Mouse (Mus musculus): Measurements from ENCODE around the gene Flt3. TPM values are rescaled to one million over a fixed set of nuclear protein-coding genes. Genes with fewer than 3 reads are reported as not detected.

The Flt3 gene
- polyA plus RNA-seq, 1 experiment from 2014 or later = 0.05 TPM

DNA sequence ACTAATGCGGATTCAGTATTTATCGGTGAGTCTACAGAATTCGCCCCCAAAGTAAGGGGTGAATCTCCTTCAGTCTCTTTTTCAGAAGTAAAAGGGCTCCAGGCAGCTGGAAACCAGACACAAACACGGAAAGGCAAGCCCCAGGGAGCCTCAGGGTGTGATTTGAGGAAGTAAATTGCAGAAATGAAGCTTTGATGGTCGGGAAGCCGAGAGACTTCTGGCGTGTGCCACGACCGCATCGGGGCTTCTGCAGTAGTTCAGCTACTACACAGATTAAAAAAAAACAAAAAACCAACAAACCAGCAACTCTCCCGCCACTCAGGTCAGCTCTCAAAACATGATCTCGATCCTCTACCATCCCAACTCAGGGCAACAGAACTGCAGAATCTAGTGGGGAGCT is 37.2 kb downstream of the Flt3 start:
- no peaks in the 10 kb centered on the region for H3K9me3 ChIP-seq (replicated peaks)
- H3K4me1 ChIP-seq = no peaks in the 10 kb centered on the region
- no peak overlapping the region for H3K4me3 ChIP-seq
- H3K27me3 ChIP-seq (ENCODE audit: low read depth, poor library complexity, severe bottlenecking) = no peaks in the 10 kb centered on the region
- H3K36me3 ChIP-seq = no peaks in the 10 kb centered on the region
- 78% methylated on average over 12 of the region's 12 CpGs for WGBS
- DNase-seq (ENCODE audit: low spot score) = no peak
- H3K27ac ChIP-seq = no peak overlapping the region

DNA sequence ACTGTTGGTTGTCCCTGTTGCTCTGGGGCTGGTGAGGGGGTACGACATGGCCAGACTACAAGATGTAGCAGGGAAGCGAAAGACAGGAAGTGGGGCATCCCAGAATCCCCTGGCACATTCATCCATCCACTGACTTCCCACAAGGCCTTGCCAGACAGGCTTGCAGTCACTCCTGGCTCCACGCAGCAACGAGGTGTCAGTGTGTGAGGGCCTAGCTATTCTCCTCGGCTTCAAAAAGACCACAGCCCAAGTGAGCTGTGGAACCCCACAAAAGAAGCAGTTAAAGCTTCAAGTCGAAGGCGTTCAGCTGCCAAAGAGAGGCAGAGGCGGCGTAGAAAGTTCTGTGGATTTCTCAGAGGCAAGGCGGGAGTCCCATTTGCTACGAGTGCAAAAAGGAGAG is 41.8 kb downstream of the Flt3 start:
- H3K9me3 ChIP-seq (replicated peaks) = no peaks in the 10 kb centered on the region
- peaks cover 12% of the 10 kb centered on the region for H3K4me1 ChIP-seq
- no peaks in the 10 kb centered on the region for H3K27me3 ChIP-seq (ENCODE audit: low read depth, poor library complexity, severe bottlenecking)
- H3K27ac ChIP-seq = no peak overlapping the region
- no peak for DNase-seq (ENCODE audit: low spot score)
- no peaks in the 10 kb centered on the region for H3K36me3 ChIP-seq
- H3K4me3 ChIP-seq = no peak overlapping the region
- 89% methylated on average over 11 of the region's 11 CpGs for WGBS

DNA sequence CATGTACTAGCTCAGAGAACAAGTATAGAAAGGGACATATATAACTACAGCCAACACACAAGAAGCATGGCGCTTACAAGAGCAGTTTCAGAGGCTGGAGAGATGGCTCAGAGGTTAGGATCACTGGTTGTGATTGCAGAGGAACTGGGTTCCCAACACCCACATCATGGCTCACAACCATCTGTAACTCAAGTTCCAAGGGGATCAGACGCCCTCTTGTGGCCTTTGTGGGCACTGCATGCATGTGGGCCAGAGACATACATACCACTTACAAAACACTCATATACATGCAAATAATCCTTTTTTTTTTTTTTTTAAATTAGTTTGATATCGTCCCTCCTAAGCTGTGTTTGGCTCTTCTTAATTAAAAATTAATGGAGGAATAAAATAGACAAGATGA is 42.8 kb downstream of the Flt3 start:
- Histone ChIP-seq H3K4me3 (no peak overlapping the region), H3K4me1 (peaks cover 12% of the 10 kb centered on the region), H3K27ac (no peak overlapping the region), H3K27me3 (ENCODE audit: low read depth, poor library complexity, severe bottlenecking) (no peaks in the 10 kb centered on the region), H3K9me3 (replicated peaks) (no peaks in the 10 kb centered on the region), H3K36me3 (no peaks in the 10 kb centered on the region)
- WGBS = 46% methylated on average over 3 of the region's 3 CpGs
- peak; percentile 44 for DNase-seq (ENCODE audit: low spot score)

GRCm38 (mm10) chr5:147356260-147357055 is 43.8 kb downstream of the Flt3 start:
- H3K9me3 ChIP-seq (replicated peaks) = no peaks in the 10 kb centered on the region
- no peak overlapping the region for H3K27ac ChIP-seq
- 95% methylated on average over 13 of the region's 13 CpGs for WGBS
- H3K27me3 ChIP-seq (ENCODE audit: low read depth, poor library complexity, severe bottlenecking) = 0 out of 2 replicates have a peak, but pooled peaks cover 2% of the 10 kb centered on the region
- H3K36me3 ChIP-seq = no peaks in the 10 kb centered on the region
- peaks cover 12% of the 10 kb centered on the region for H3K4me1 ChIP-seq
- no peak overlapping the region for H3K4me3 ChIP-seq
- DNase-seq (ENCODE audit: low spot score) = no peak

DNA sequence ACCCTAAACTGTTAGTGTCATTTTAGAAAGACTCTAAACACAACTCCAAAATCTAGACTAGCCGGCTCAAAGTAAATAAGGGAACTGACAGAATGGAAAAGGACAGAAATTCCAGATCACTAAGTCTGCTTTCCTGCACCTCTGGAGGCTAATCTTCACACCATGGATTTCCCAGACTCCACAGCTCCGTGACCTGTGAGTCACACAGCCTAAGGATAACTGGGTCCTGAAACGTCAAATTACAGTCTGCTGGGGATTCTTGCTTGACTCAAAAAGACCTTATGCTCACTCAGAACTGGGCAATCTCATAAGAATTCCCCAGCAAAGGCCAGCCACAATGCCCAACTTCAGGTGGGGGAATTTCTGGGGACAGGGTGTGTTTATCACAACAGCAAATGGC is 44.5 kb downstream of the Flt3 start:
- Histone ChIP-seq H3K36me3 (no peaks in the 10 kb centered on the region), H3K4me1 (peaks cover 12% of the 10 kb centered on the region), H3K27me3 (ENCODE audit: low read depth, poor library complexity, severe bottlenecking) (0 out of 2 replicates have a peak, but pooled peaks cover 6% of the 10 kb centered on the region), H3K9me3 (replicated peaks) (no peaks in the 10 kb centered on the region), H3K4me3 (no peak overlapping the region), H3K27ac (no peak overlapping the region)
- WGBS = 83% methylated on average over 3 of the region's 3 CpGs
- no peak for DNase-seq (ENCODE audit: low spot score)

GRCm38 (mm10) chr5:147354985-147355384 is 45.3 kb downstream of the Flt3 start:
- no peak overlapping the region for H3K4me3 ChIP-seq
- H3K36me3 ChIP-seq = no peaks in the 10 kb centered on the region
- no peaks in the 10 kb centered on the region for H3K9me3 ChIP-seq (replicated peaks)
- no peak overlapping the region for H3K27ac ChIP-seq
- DNase-seq (ENCODE audit: low spot score) = no peak
- WGBS = 82% methylated on average over 8 of the region's 8 CpGs
- H3K4me1 ChIP-seq = peaks cover 12% of the 10 kb centered on the region
- 0 out of 2 replicates have a peak, but pooled peaks cover 6% of the 10 kb centered on the region for H3K27me3 ChIP-seq (ENCODE audit: low read depth, poor library complexity, severe bottlenecking)

GRCm38 (mm10) chr5:147354161-147354780 is 46.0 kb downstream of the Flt3 start:
- H3K4me1 ChIP-seq = peaks cover 12% of the 10 kb centered on the region
- 0 out of 2 replicates have a peak, but pooled peaks cover 6% of the 10 kb centered on the region for H3K27me3 ChIP-seq (ENCODE audit: low read depth, poor library complexity, severe bottlenecking)
- no peak overlapping the region for H3K4me3 ChIP-seq
- no peak for DNase-seq (ENCODE audit: low spot score)
- no peak overlapping the region for H3K27ac ChIP-seq
- no peaks in the 10 kb centered on the region for H3K36me3 ChIP-seq
- no peaks in the 10 kb centered on the region for H3K9me3 ChIP-seq (replicated peaks)
- 60% methylated on average over 17 of the region's 17 CpGs for WGBS

- H3K4me1 ChIP-seq = peaks cover 23% of the 10 kb centered on the region
- no peaks in the 10 kb centered on the region for H3K9me3 ChIP-seq (replicated peaks)
- no peaks in the 10 kb centered on the region for H3K36me3 ChIP-seq
- no peak for DNase-seq (ENCODE audit: low spot score)
- H3K4me3 ChIP-seq = no peak overlapping the region
- no peak overlapping the region for H3K27ac ChIP-seq
- 89% methylated on average over 8 of the region's 8 CpGs for WGBS
- 0 out of 2 replicates have a peak, but pooled peaks cover 6% of the 10 kb centered on the region for H3K27me3 ChIP-seq (ENCODE audit: low read depth, poor library complexity, severe bottlenecking)
These were observed 48.4 kb downstream of the Flt3 start for GRCm38 (mm10) chr5:147351931-147352330.

DNA sequence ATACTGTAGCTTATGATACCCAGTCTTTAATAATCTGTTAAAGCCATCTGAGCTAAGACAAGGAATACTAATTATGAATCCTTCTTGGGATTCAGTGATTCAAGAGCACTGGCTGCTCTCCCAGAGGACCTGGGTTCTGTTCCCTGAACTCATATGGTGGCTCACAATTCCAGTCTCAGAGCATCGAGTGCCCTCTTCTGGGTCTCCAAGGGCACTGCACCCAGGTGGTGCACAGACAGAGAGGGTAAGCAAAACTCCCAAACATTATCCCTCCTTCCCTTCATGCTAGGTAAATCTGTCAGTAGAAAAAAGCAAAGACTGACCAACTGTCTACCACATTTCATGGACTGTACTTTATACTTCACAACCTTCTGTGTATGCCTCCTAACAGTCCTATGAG is 54.3 kb downstream of the Flt3 start:
- peaks cover 15% of the 10 kb centered on the region for H3K4me1 ChIP-seq
- 63% methylated on average over 1 of the region's 1 CpGs for WGBS
- H3K9me3 ChIP-seq (replicated peaks) = no peaks in the 10 kb centered on the region
- no peak overlapping the region for H3K27ac ChIP-seq
- H3K36me3 ChIP-seq = no peaks in the 10 kb centered on the region
- H3K4me3 ChIP-seq = no peak overlapping the region
- no peak for DNase-seq (ENCODE audit: low spot score)
- no peaks in the 10 kb centered on the region for H3K27me3 ChIP-seq (ENCODE audit: low read depth, poor library complexity, severe bottlenecking)

DNA sequence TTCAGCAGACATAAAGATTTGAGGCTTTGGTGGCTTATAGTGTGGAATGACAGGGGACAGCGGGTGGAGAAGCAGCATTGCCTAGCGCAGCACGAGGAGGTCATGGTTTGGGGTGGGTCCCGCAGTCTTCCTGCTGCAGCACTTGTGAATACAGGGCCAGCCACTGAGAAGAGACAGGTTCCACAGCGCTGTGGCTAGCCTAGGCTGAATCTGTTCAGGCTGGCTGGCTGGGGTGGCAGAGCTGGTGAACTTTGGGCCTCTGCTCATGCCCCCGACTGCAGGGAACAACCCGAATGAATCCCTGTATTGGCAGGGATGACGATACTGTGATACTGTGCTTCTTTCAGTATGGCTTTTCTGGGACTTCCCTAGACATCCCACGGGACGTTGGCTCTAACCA is 56.4 kb downstream of the Flt3 start:
- Histone ChIP-seq H3K4me1 (peaks cover 18% of the 10 kb centered on the region), H3K9me3 (replicated peaks) (no peaks in the 10 kb centered on the region), H3K27me3 (ENCODE audit: low read depth, poor library complexity, severe bottlenecking) (no peaks in the 10 kb centered on the region), H3K4me3 (no peak overlapping the region), H3K27ac (no peak overlapping the region), H3K36me3 (no peaks in the 10 kb centered on the region)
- DNase-seq (ENCODE audit: low spot score) = no peak
- 92% methylated on average over 10 of the region's 10 CpGs for WGBS

DNA sequence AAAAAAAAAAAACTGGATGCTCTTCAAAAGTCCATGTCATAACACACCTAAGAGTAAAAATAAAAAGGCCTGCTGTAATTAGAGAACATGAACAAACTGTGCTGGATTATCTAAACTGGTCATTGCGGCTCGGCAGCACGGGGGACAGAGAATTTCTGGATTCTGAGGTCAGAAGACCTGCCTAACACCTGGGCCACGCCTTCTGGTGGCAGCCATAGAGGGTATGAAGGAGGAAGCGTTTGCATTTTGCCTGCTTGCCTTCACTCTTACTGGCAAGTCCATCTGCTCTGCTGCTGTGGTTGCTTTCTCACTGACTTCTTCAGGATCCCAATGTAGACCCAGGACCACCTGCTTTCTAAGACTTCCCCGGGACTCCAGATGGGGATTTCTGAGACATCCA is 57.4 kb downstream of the Flt3 start:
- H3K4me1 ChIP-seq = peaks cover 9% of the 10 kb centered on the region
- 91% methylated on average over 6 of the region's 6 CpGs for WGBS
- H3K36me3 ChIP-seq = no peaks in the 10 kb centered on the region
- no peaks in the 10 kb centered on the region for H3K27me3 ChIP-seq (ENCODE audit: low read depth, poor library complexity, severe bottlenecking)
- H3K4me3 ChIP-seq = no peak overlapping the region
- no peak overlapping the region for H3K27ac ChIP-seq
- H3K9me3 ChIP-seq (replicated peaks) = no peaks in the 10 kb centered on the region
- DNase-seq (ENCODE audit: low spot score) = no peak

DNA sequence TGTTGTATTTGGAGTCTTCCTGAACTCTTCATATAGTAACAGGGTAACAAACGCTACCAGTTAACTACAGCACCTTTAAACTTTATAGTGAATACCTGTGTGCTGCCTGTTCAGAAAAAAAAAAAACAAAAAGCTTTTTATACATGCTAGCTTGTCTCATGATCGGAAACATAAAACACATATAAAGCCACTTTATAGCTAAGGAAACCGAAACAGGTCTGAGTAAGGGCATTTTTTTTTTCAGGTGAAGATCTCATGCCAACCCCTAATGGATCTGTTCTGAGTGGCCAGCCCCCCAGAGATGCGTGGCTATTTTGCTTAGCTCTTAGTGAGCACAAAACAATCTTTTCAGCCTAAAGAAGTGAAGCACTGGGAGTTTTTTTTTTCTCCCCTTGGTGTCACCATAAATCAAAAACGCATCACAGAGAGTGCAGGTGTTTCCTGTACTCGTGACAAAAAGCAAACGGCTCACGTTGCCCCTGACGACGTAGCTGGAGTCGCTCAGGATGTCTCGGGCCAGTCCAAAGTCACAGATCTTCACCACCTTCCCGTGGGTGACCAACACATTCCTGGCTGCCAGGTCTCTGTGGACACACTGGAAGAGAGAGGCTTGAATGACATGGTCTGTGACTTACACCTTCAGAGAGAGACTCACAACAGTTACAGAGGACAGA is 59.4 kb downstream of the Flt3 start:
- no peaks in the 10 kb centered on the region for H3K27me3 ChIP-seq (ENCODE audit: low read depth, poor library complexity, severe bottlenecking)
- no peak overlapping the region for H3K27ac ChIP-seq
- no peak for DNase-seq (ENCODE audit: low spot score)
- no peak overlapping the region for H3K4me3 ChIP-seq
- H3K36me3 ChIP-seq = no peaks in the 10 kb centered on the region
- peaks cover 6% of the 10 kb centered on the region; the same call in 1 of the 2 replicates for H3K4me1 ChIP-seq
- 64% methylated on average over 13 of the region's 13 CpGs for WGBS
- no peaks in the 10 kb centered on the region for H3K9me3 ChIP-seq (replicated peaks)

- Histone ChIP-seq H3K9me3 (replicated peaks) (no peaks in the 10 kb centered on the region), H3K36me3 (no peaks in the 10 kb centered on the region), H3K27me3 (ENCODE audit: low read depth, poor library complexity, severe bottlenecking) (no peaks in the 10 kb centered on the region), H3K27ac (no peak overlapping the region), H3K4me1 (peaks cover 7% of the 10 kb centered on the region), H3K4me3 (no peak overlapping the region)
- no peak for DNase-seq (ENCODE audit: low spot score)
- WGBS = 87% methylated on average over 11 of the region's 11 CpGs
These were observed 60.7 kb downstream of the Flt3 start for GRCm38 (mm10) chr5:147339560-147339959.

Data from limb, embryonic 10.5 days (tissue).